Mouse (Mus musculus) MEL (cell line): ENCODE results near the gene Ncbp1.

Source experiments
- CHD2 ChIP-seq: IDR thresholded peaks from 2 replicates; pipeline ENCODE4 v1.6.1; 2011; ENCODE audit warnings: low read length, improper control_type of control experiment
- CTCF ChIP-seq, 3 experiments: IDR thresholded peaks in 2 of 3; conservative IDR thresholded peaks in 1 of 3; 2 replicates each; pipeline ENCODE4 v1.5.1; 2011 to 2012; ENCODE audit warnings: low read length in 3 of 3, low read depth in 2 of 3, mild to moderate bottlenecking in 2 of 3, improper control_type of control experiment in 1 of 3, inconsistent platforms in 1 of 3, mixed read lengths in 1 of 3, moderate library complexity in 1 of 3; ENCODE audit not compliant: control insufficient read depth in 1 of 3, insufficient read depth in 1 of 3, poor library complexity in 1 of 3, severe bottlenecking in 1 of 3
- EP300 ChIP-seq, 2 experiments: IDR thresholded peaks; 2 replicates each; pipeline ENCODE4 v1.6.1; 2011; ENCODE audit warnings: improper control_type of control experiment in 2 of 2, low read length in 2 of 2, low read depth in 1 of 2, mild to moderate bottlenecking in 1 of 2
- GATA1 ChIP-seq: IDR thresholded peaks from 2 replicates; pipeline ENCODE4 v1.6.1; 2011; ENCODE audit warnings: low read depth, low read length, improper control_type of control experiment
- HCFC1 ChIP-seq: IDR thresholded peaks from 2 replicates; pipeline ENCODE4 v1.6.1; 2012; ENCODE audit warnings: low read depth, mild to moderate bottlenecking, inconsistent platforms, low read length, improper control_type of control experiment, moderate library complexity
- KAT2A ChIP-seq: conservative IDR thresholded peaks from 2 replicates; pipeline ENCODE4 v1.6.1; 2012; ENCODE audit warnings: low read depth, low read length, improper control_type of control experiment, inconsistent platforms
- NRF1 ChIP-seq: IDR thresholded peaks from 2 replicates; pipeline ENCODE4 v1.6.1; 2014; ENCODE audit warnings: low read depth, mild to moderate bottlenecking, inconsistent platforms, low read length, improper control_type of control experiment, moderate library complexity; ENCODE audit not compliant: poor library complexity, insufficient read depth, severe bottlenecking
- POLR2A ChIP-seq, 2 experiments: IDR thresholded peaks; 2 replicates each; pipeline ENCODE4 v1.6.1; 2011 to 2012; ENCODE audit warnings: low read length in 2 of 2, mild to moderate bottlenecking in 2 of 2, control low read depth in 1 of 2, improper control_type of control experiment in 1 of 2, low read depth in 1 of 2, moderate library complexity in 1 of 2; ENCODE audit not compliant: control insufficient read depth in 1 of 2, insufficient read depth in 1 of 2, poor library complexity in 1 of 2
- SIN3A ChIP-seq: IDR thresholded peaks from 2 replicates; pipeline ENCODE4 v1.6.1; 2012; ENCODE audit warnings: low read length, improper control_type of control experiment, inconsistent platforms
- TAL1 ChIP-seq: IDR thresholded peaks from 2 replicates; pipeline ENCODE4 v1.6.1; 2012; ENCODE audit warnings: mild to moderate bottlenecking, inconsistent platforms, low read length, moderate library complexity, mixed read lengths
- UBTF ChIP-seq: IDR thresholded peaks from 2 replicates; pipeline ENCODE4 v1.6.1; 2012; ENCODE audit warnings: low read depth, mild to moderate bottlenecking, inconsistent platforms, low read length, improper control_type of control experiment, moderate library complexity, borderline replicate concordance; ENCODE audit not compliant: insufficient read depth
- USF1 ChIP-seq: IDR thresholded peaks from 2 replicates; pipeline ENCODE4 v1.6.1; 2014; ENCODE audit warnings: low read depth, mild to moderate bottlenecking, inconsistent platforms, low read length, improper control_type of control experiment, moderate library complexity
- ZKSCAN1 ChIP-seq: IDR thresholded peaks from 2 replicates; pipeline ENCODE4 v1.6.1; 2012; ENCODE audit warnings: low read depth, mild to moderate bottlenecking, inconsistent platforms, low read length, improper control_type of control experiment, moderate library complexity

- TF ChIP-seq EP300 (IDR thresholded peaks at IDR 0.05; ENCODE audit: low read depth in 1 of 2, low read length in 2 of 2) (no peak), KAT2A (no peak), GATA1 (no peak), ZKSCAN1 (no peak), NRF1 (no peak), CHD2 (no peak), TAL1 (no peak), HCFC1 (no peak), CTCF (IDR thresholded peaks at IDR 0.05 in 2 of 3, conservative IDR thresholded peaks at IDR 0.05 in 1 of 3; ENCODE audit: control insufficient read depth in 1 of 3, insufficient read depth in 1 of 3, low read depth in 2 of 3, low read length in 3 of 3, poor library complexity in 1 of 3, severe bottlenecking in 1 of 3) (peak; percentile 79 to 84 (median 79)), SIN3A (no peak), USF1 (no peak), POLR2A (IDR thresholded peaks at IDR 0.05; ENCODE audit: control insufficient read depth in 1 of 2, insufficient read depth in 1 of 2, low read depth in 1 of 2, low read length in 2 of 2, poor library complexity in 1 of 2) (no peak), UBTF (no peak)
Measured at GRCm38 (mm10) chr4:46130221-46130620, 8.2 kb upstream of the Ncbp1 start.
